Mouse (Mus musculus): Measurements from ENCODE around the gene Cphx3.
"Not testable (repeated sequence)": the region's sequence is repeated elsewhere in the genome, so short reads cannot be mapped to it uniquely, and the experiment has no call there.

Cphx3 gene

GRCm38 (mm10) chr14:26081997-26082396 is at the start of gene Cphx3:
Gene Cphx3, plus strand, starts transcription at chr14:26082297.
- not testable (repeated sequence) for DNase-seq (ENCODE audit: low spot score)

GRCm38 (mm10) chr14:26034364-26034763 is 47.7 kb upstream of the Cphx3 start:
- not testable (repeated sequence) for DNase-seq (ENCODE audit: low spot score)

- not testable (repeated sequence) for DNase-seq (ENCODE audit: low spot score)
Measured at GRCm38 (mm10) chr14:26035439-26035838, 46.7 kb upstream of the Cphx3 start.

- not testable (repeated sequence) for DNase-seq (ENCODE audit: low spot score)
Measured at GRCm38 (mm10) chr14:26042611-26043010, 39.5 kb upstream of the Cphx3 start, which contains the start of gene Gm9780. Gene Gm9780, minus strand, starts transcription at chr14:26042711.

- DNase-seq (ENCODE audit: low spot score): not testable (repeated sequence)
Measured at GRCm38 (mm10) chr14:26045007-26045406, 37.1 kb upstream of the Cphx3 start.

GRCm38 (mm10) chr14:26047026-26047425 is 35.1 kb upstream of the Cphx3 start:
- not testable (repeated sequence) for DNase-seq (ENCODE audit: low spot score)

- DNase-seq (ENCODE audit: low spot score): not testable (repeated sequence)
Measured at GRCm38 (mm10) chr14:26048767-26049166, 33.3 kb upstream of the Cphx3 start.

GRCm38 (mm10) chr14:26058184-26058583 is 23.9 kb upstream of the Cphx3 start:
- DNase-seq (ENCODE audit: low spot score): not testable (repeated sequence)

GRCm38 (mm10) chr14:26059362-26059761 is 22.7 kb upstream of the Cphx3 start:
- not testable (repeated sequence) for DNase-seq (ENCODE audit: low spot score)

- not testable (repeated sequence) for DNase-seq (ENCODE audit: low spot score)
Measured at GRCm38 (mm10) chr14:26066574-26067324, 15.3 kb upstream of the Cphx3 start.

- not testable (repeated sequence) for DNase-seq (ENCODE audit: low spot score)
Measured at GRCm38 (mm10) chr14:26067325-26067633, 14.8 kb upstream of the Cphx3 start, which contains the start of gene Tmem254c. Gene Tmem254c, minus strand, starts transcription at chr14:26067355.

- DNase-seq (ENCODE audit: low spot score): not testable (repeated sequence)
Measured at GRCm38 (mm10) chr14:26076620-26077390, 5.3 kb upstream of the Cphx3 start.

GRCm38 (mm10) chr14:26081216-26081615 is 881 bp upstream of the Cphx3 start, which contains the start of gene Cphx2:
Gene Cphx2, plus strand, starts transcription at chr14:26081516.
- DNase-seq (ENCODE audit: low spot score): not testable (repeated sequence)

- DNase-seq (ENCODE audit: low spot score): not testable (repeated sequence)
Measured at GRCm38 (mm10) chr14:26097622-26098021, 15.5 kb downstream of the Cphx3 start.

- not testable (repeated sequence) for DNase-seq (ENCODE audit: low spot score)
Measured at GRCm38 (mm10) chr14:26118150-26118549, 36.1 kb downstream of the Cphx3 start, which contains the start of gene Duxbl2. Gene Duxbl2, plus strand, starts transcription at chr14:26118349.

GRCm38 (mm10) chr14:26118550-26119000 is 36.5 kb downstream of the Cphx3 start:
- DNase-seq (ENCODE audit: low spot score): not testable (repeated sequence)

GRCm38 (mm10) chr14:26119095-26119494 is 37.0 kb downstream of the Cphx3 start:
- not testable (repeated sequence) for DNase-seq (ENCODE audit: low spot score)

- not testable (repeated sequence) for DNase-seq (ENCODE audit: low spot score)
Measured at GRCm38 (mm10) chr14:26147095-26147494, 65.0 kb downstream of the Cphx3 start.

- not testable (repeated sequence) for DNase-seq (ENCODE audit: low spot score)
Measured at GRCm38 (mm10) chr14:26156032-26156431, 73.9 kb downstream of the Cphx3 start.

GRCm38 (mm10) chr14:26161156-26161555 is 79.1 kb downstream of the Cphx3 start:
- not testable (repeated sequence) for DNase-seq (ENCODE audit: low spot score)

GRCm38 (mm10) chr14:26162423-26162822 is 80.3 kb downstream of the Cphx3 start:
- DNase-seq (ENCODE audit: low spot score): not testable (repeated sequence)

- DNase-seq (ENCODE audit: low spot score): not testable (repeated sequence)
Measured at GRCm38 (mm10) chr14:26165266-26165665, 83.2 kb downstream of the Cphx3 start.
